Mouse (Mus musculus) spleen, postnatal 4 days (tissue): ENCODE data around the gene Rgs3.
A peak's percentile ranks its signal among the peaks of the same experiment; 100 is the strongest.

ENCODE experiments used
- DNase-seq, 2 experiments: peaks; one replicate each; pipeline ENCODE4 v3.0.0; 2022; ENCODE audit warnings: low spot score in 2 of 2

Rgs3 gene

DNA sequence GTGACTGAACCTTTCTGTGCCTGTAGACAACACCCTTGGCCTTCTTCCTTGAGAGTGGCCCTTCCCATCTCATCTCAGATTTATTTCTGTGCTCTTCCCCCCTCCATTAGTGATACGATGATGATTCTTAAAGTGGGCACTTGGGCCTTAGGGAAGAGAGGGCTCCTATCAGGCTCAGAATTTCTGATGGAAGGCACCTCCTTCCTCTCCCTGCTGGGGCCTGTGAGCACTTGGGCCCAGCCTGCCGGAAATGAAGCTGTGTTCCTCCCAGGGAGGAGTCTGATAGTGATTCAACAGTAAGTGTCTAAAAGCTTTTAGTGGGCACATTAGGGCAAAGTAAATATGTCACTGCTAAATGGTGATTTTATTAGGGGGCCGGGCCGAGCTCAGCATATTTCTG is 67.7 kb downstream of the Rgs3 start:
- DNase-seq, result no peak

DNA sequence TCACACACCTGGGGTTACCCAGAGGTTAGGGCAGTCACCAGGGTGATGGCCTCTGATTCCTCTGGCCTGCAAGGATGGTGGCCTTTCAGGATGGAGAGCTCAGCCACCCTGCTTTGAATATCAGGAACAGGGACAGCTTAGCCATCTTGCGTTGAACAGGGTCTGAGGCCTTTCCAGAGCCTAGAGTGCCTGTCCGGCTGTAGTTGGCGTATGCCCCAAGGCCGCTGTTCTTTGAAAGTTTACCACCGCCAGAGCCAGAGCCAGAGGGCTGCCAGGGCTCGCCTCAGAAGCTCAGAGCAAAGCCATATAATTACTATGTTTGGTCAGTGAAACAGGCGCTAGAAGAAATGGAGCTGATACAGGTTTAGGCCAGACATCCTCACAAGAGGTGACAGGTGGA is 68.9 kb downstream of the Rgs3 start:
- DNase-seq, result no peak

DNA sequence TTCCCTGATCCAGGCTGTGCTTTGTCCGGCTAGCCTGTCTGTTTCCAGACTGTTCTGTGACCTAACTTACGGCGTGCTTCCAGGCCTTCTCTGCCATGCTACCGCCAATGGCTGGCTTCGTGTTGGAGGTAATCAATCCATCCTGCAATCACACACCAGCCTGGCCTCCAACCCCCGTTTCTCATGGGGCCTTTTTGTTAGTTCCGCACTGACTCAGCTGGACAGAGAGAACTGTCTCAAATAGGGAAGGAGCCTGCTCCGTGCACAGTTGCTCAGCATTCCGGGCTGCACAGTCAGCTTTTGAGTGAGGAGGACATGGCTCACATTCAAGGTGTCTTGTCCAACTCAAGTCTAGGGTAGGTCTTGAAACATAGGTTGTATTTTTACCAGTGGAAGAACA is 69.8 kb downstream of the Rgs3 start:
- DNase-seq, result no peak

DNA sequence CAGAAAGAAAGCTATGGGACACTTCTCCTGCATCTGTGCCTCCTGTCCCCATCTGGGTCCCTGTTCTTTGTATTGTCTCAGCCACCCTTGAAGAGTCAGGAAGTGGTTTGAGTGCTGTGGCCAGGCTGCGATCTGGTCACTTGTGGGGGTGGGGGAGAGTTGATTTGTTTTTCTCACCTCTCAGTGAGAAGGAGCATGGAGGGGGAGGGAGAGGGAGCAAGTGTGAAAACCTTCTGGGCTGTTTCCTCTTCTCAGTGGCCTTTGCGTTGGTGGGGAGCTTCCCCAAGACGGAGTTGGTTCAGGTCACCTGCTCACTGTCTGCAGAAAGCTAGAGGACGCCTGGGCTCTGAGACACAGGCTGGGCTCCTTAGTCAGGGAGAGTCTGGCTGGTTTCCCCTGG is 70.3 kb downstream of the Rgs3 start:
- peak; percentile 47 to 72 for DNase-seq

DNA sequence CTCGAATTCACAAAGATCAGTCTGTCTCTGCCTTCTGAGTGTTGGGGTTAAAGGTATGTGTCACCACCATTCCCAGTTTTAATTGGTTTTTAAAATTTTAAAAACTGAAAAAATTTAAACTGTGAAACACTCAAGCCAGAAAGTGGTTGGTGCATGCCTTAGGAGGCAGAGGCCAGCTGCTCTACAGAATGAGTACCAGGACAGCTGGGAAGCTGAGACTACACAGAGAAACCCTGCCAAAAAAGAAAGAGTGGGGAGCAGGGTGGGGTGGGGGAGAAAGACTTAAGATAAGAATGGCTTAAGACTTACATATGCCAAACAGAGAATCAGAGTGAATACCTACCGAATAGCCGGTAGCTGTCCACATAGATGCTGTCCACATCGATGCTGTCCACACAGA is 73.6 kb downstream of the Rgs3 start:
- no peak for DNase-seq

DNA sequence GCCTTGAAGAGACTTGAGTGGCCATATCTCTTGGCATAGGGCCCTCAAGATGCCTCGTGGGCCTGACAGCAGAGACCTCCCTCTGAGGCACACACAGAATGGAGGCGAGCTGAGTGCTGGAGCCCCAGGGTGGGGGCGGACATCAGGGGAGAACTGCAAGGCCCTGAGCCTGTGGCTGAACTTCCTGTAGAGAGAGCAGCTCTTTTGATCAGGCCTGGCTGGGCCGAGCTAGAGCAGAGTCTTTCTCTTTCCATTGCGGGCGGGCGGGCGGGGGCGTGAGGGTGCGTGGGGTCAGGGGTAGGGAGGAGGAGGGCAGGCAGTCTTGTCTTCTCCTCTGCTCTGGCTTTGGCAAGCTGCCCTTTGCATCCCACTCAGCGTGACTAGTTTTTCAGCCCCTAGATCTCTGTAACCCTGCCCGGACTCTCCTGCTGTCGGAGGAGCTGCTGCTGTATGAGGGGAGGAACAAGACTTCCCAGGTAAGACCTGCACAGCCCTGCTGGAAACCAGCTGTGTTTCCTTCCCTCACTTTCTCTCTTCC is 74.5 kb downstream of the Rgs3 start:
- DNase-seq, result peak in 1 of 2 experiments; percentile 30

GRCm38 (mm10) chr4:62634840-62635239 is 75.2 kb downstream of the Rgs3 start:
- no peak for DNase-seq

- no peak for DNase-seq
Measured at GRCm38 (mm10) chr4:62636047-62636446, 76.4 kb downstream of the Rgs3 start.

DNA sequence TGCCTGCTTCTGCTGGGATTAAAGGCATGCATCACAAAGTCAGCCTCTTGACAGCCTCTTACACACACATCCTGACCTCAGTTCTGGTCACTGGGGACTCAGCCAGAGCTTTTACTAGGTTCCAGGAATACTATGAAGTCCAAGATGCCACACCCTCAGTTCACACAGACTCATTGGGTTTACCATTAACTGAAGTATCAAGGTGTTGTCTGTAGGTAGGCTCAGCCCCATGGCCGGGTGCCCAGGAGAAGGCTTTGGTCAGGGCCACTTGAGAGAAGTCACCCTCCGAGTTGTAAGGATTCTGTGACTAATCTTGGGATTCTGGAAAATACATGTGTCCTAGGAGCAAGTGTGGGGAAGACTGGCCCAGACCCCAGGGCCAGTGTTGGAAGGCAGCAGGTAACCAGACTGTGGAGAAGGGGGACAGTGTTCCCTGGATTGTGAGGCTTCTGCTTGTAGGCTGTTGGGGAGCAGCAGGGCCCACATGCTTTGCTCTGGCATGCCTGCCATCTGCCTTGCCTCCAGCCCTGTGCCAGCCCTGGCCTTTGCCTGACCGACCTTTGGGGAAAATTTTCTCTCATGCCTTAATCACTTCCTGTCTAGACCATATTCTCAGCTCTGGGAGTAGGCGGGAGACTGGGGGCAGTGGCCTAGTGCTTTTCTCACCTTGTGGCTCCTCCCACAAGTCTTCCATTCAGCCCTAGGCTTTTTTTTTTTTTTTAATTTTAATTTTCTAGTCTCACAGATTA is 78.4 kb downstream of the Rgs3 start:
- no peak for DNase-seq

DNA sequence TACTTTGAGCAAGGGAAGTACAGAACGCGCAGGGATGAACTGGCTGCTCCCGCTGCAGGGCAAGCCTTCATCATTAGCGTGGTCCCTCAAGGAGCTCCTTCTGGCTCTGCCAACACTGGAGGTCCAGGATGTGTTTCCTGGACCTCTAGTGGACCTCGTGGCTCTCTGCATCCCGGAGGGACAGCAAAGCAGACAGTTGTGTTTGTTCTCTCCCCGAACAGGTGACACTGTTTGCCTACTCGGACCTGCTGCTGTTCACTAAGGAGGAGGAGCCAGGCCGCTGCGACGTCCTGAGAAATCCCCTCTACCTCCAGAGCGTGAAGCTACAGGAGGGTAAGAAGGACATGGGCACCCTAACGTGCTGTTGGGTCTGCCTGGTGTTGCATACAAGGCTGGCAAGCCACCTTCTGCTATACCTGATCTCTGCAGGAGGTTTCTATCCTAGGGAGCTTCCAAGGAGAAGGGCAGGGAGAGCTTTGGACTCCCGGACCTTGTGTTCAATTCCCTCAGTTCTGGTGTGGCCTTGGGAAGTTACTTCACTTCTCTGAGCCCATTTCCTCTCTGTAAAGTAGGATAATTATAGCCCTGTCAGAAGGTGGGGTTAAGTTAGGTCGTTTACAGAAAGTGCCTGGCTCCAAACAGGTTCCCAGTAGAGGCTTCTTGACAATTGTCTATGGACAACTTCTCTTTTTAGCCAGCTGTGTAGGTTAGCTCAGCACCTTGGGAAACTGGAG is 81.0 kb downstream of the Rgs3 start:
- no peak for DNase-seq

DNA sequence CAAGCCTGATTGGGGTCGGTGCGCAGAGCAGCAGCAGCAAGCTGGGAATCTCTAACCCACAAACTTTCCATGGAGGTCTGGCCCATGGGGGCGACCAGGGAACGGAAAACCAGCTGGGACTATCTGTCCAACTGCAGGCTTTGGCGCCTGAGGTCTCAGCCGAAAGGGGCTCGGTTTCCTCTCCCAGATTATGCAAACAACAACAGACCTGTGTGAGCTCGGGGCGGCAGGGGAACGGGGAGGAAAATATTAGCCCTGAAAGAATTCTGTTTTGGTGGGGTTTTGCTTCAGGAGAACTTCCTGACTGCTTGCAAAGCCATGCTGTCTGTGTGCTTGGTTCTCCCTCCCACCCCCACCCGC is 81.6 kb downstream of the Rgs3 start:
- DNase-seq, result no peak

DNA sequence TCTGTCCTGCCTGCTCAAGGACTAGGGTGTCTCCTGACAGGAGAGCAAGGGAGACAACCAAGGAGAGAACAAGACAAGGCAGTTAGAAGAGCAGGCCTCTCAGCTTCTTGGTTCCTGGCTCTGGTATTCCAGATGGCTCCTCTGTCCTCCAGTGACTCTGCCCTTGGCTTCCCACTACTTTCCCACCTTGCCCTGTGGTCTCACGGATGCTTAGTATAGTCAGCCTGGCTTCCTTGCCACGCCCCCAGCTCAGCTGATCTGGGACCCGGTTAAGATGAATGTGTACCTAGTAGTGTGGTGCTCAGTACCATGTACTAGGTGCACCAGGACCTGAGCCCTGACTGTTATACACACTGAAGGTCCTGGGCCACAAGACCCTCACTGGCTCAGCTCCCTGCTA is 82.0 kb downstream of the Rgs3 start:
- DNase-seq, result no peak

DNA sequence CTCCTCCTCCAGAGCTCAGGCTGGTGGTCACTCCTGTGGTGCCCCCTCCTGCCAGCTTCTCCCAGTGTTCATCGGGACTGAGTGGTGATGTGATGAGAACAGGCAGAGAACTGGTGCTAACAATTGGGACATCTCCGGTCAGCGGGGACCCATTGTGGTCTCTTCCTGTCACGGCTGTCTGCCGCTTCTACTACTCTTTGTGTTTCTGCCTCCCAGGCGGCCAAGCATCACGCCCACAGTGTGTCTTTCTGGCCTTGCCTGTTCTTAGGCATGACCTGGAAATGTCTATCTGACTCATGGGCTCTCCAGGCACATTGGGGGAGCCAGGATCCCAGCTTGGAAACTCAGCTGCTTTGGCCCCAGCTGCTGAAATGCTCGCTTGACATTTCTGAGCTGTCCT is 83.8 kb downstream of the Rgs3 start:
- no peak for DNase-seq

- no peak for DNase-seq
Measured at GRCm38 (mm10) chr4:62644031-62644793, 84.6 kb downstream of the Rgs3 start.

- DNase-seq, result no peak
Measured at GRCm38 (mm10) chr4:62646556-62647248, 87.1 kb downstream of the Rgs3 start.

- DNase-seq, result no peak
Measured at GRCm38 (mm10) chr4:62648848-62649247, 89.2 kb downstream of the Rgs3 start.

DNA sequence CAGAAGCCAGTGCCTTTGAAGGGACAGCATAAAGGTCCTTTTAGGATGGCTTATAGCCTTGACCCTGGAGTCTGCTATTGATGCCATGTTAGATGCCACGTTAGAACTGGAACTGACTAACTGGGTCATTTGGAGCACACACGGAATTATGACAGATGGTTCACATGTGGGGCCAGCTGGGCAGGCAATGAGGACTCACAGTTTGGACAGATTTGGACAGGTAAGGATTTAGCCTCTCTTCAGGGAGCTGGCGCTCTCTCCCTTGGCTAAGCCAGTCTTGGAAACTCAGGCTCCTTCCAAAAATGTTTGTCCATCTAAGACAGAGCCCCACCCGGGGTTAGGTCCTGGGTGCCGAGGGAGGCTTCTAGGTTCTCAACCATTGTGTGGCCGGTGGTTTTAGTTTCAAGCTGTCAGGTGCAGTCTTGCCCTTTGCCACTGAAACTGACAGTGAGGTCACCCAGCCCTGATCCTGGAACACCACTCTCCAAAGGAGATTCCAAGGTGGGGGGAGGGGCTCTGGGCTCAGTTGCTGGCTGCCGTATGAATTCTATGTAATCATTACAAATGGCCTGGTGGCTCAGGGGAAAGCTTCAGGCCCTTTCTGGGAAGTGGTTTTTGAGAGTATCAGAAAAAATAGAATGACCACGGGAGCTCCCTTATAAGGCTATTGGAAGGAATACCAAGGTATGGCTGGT is 90.0 kb downstream of the Rgs3 start:
- DNase-seq, result no peak

GRCm38 (mm10) chr4:62651179-62651760 is 91.6 kb downstream of the Rgs3 start:
- no peak for DNase-seq

DNA sequence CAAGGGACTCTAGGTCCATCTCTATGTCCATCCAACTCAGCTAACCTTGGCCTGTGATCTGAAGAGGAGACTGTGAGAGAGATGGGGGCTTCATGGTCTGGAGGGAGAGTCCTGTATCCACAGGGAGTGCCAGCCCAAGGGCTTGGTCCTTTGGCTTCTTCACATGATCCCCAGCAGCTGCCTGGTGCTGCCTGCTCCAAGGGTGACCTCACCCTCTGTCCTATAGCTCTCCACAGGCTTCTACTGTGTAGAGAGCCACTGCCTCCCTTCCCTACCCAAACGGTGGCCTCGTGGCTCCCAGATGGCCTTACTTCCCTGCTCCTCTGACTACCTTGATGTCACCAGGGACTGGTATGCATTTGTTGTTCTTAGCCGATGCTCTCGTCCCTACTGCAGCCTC is 92.6 kb downstream of the Rgs3 start:
- no peak for DNase-seq

GRCm38 (mm10) chr4:62652921-62653757 is 93.5 kb downstream of the Rgs3 start:
- DNase-seq, result no peak
